Mouse (Mus musculus) bone marrow, adult 2 months (tissue): Measurements from ENCODE around the gene Ide.

Experiments
- CTCF ChIP-seq: fragments of 200-500 bp; IDR thresholded peaks from 2 replicates; pipeline ENCODE4 v1.5.1; 2011; ENCODE audit warnings: low read length, control low read depth; ENCODE audit not compliant: control insufficient read depth, insufficient read depth
- POLR2A ChIP-seq: fragments of 200-500 bp; IDR thresholded peaks from 2 replicates; pipeline ENCODE4 v1.6.1; 2011; ENCODE audit warnings: low read depth, mild to moderate bottlenecking, control low read depth, low read length, borderline replicate concordance; ENCODE audit not compliant: control insufficient read depth

- TF ChIP-seq POLR2A (no peak), CTCF (no peak)
Measured at GRCm38 (mm10) chr19:37340931-37341330, 3.3 kb upstream of the Ide start.
